Mouse (Mus musculus) myocyte (in vitro differentiated cells): ENCODE data around the gene Them7. TPM values are rescaled to one million over a fixed set of nuclear protein-coding genes. Genes with fewer than 3 reads are reported as not detected.

Experiments used
- H3K27me3 ChIP-seq: one replicate; pipeline ENCODE4 v1.6.1; 2011; ENCODE audit not compliant: control insufficient read depth, insufficient read depth, insufficient read length
- H3K36me3 ChIP-seq: one replicate; pipeline ENCODE4 v1.6.1; 2011; ENCODE audit not compliant: control insufficient read depth, insufficient read depth
- H3K4me2 ChIP-seq: one replicate; pipeline ENCODE4 v1.6.1; 2011; ENCODE audit warnings: low read depth, control low read depth
- H3K4me3 ChIP-seq: one replicate; pipeline ENCODE4 v1.5.1; 2011; ENCODE audit warnings: mild to moderate bottlenecking, control low read depth, moderate library complexity
- H3K79me2 ChIP-seq: one replicate; pipeline ENCODE4 v1.6.1; 2011; ENCODE audit not compliant: control insufficient read depth, insufficient read depth
- H3ac ChIP-seq: one replicate; pipeline ENCODE4 v1.6.1; 2011; ENCODE audit not compliant: control insufficient read depth, insufficient read length
- CEBPB ChIP-seq: IDR thresholded peaks from 2 replicates; pipeline ENCODE4 v1.6.1; 2011; ENCODE audit warnings: mild to moderate bottlenecking, moderate library complexity; ENCODE audit not compliant: poor library complexity, insufficient read depth, severe bottlenecking
- E2F4 ChIP-seq: IDR thresholded peaks from one replicate; pipeline ENCODE4 v1.6.1; 2011; ENCODE audit warnings: mild to moderate bottlenecking, control low read depth, moderate library complexity; ENCODE audit not compliant: insufficient read depth
- MAX ChIP-seq: IDR thresholded peaks from one replicate; pipeline ENCODE4 v1.6.1; 2011; ENCODE audit warnings: low read depth, mild to moderate bottlenecking, control low read depth
- MYOD1 ChIP-seq, 3 experiments: IDR thresholded peaks; one replicate each; pipeline ENCODE4 v1.6.1; 2011; ENCODE audit warnings: control low read depth in 2 of 3, low read depth in 2 of 3, mild to moderate bottlenecking in 2 of 3, moderate library complexity in 1 of 3; ENCODE audit not compliant: insufficient read length in 2 of 3, control insufficient read depth in 1 of 3
- MYOG ChIP-seq, 3 experiments: IDR thresholded peaks; one replicate each; pipeline ENCODE4 v1.6.1; 2011; ENCODE audit warnings: control low read depth in 2 of 3, low read depth in 2 of 3, mild to moderate bottlenecking in 2 of 3; ENCODE audit not compliant: insufficient read length in 2 of 3, control insufficient read depth in 1 of 3, insufficient read depth in 1 of 3
- POLR2A ChIP-seq: IDR thresholded peaks from one replicate; pipeline ENCODE4 v1.6.1; 2011; ENCODE audit warnings: low read depth, mild to moderate bottlenecking, control low read depth, moderate library complexity; ENCODE audit not compliant: insufficient read length
- POLR2AphosphoS2 ChIP-seq: IDR thresholded peaks from one replicate; pipeline ENCODE4 v1.6.1; 2011; ENCODE audit warnings: low read depth, control low read depth; ENCODE audit not compliant: insufficient read length
- REST ChIP-seq: IDR thresholded peaks from one replicate; pipeline ENCODE4 v1.6.1; 2011; ENCODE audit warnings: mild to moderate bottlenecking, control low read depth, moderate library complexity; ENCODE audit not compliant: insufficient read depth, insufficient read length
- SRF ChIP-seq: IDR thresholded peaks from one replicate; pipeline ENCODE4 v1.6.1; 2011; ENCODE audit warnings: low read depth; ENCODE audit not compliant: control insufficient read depth, insufficient read length
- TCF12 ChIP-seq: IDR thresholded peaks from one replicate; pipeline ENCODE4 v1.6.1; 2011; ENCODE audit warnings: mild to moderate bottlenecking, control low read depth; ENCODE audit not compliant: poor library complexity, insufficient read depth, severe bottlenecking
- TCF3 ChIP-seq: IDR thresholded peaks from one replicate; pipeline ENCODE4 v1.6.1; 2011; ENCODE audit warnings: low read depth, control low read depth; ENCODE audit not compliant: insufficient read length
- USF1 ChIP-seq: IDR thresholded peaks from one replicate; pipeline ENCODE4 v1.6.1; 2011; ENCODE audit warnings: low read depth, mild to moderate bottlenecking, control low read depth, moderate library complexity
- polyA plus RNA-seq: library from polyadenylated mRNA; unstranded; fragments of >200 nt; fragmentation: generic; extraction: Trizol; gene quantifications from one replicate; pipeline ENCODE4 v1.2.1, GENCODE M21; 2012; ENCODE audit warnings: missing spikeins

Them7 gene
- polyA plus RNA-seq, 1 experiment: not detected

GRCm38 (mm10) chr2:105336314-105337027 lies 112.4 kb downstream of the Them7 start:
- H3K4me3 ChIP-seq: no peak overlapping the region
- peaks cover 14% of the 10 kb centered on the region for H3K27me3 ChIP-seq
- no peak overlapping the region for H3K4me2 ChIP-seq
- H3K36me3 ChIP-seq: no peaks in the 10 kb centered on the region
- no peak overlapping the region for H3ac ChIP-seq
- no peak for TF ChIP-seq REST
- no peak for TF ChIP-seq TCF12
- no peak for TF ChIP-seq POLR2AphosphoS2
- TF ChIP-seq MYOD1 (IDR thresholded peaks at IDR 0.05; ENCODE audit: control insufficient read depth in 1 of 3, insufficient read length in 2 of 3, low read depth in 2 of 3): no peak
- no peak for TF ChIP-seq TCF3
- no peak for TF ChIP-seq USF1
- no peak for TF ChIP-seq SRF
- no peak for TF ChIP-seq POLR2A
- no peak for TF ChIP-seq MAX
- TF ChIP-seq MYOG (IDR thresholded peaks at IDR 0.05; ENCODE audit: control insufficient read depth in 1 of 3, insufficient read depth in 1 of 3, insufficient read length in 2 of 3, low read depth in 2 of 3): no peak
- no peak for TF ChIP-seq CEBPB
- no peak for TF ChIP-seq E2F4
- H3K79me2 ChIP-seq: no peaks in the 10 kb centered on the region

DNA sequence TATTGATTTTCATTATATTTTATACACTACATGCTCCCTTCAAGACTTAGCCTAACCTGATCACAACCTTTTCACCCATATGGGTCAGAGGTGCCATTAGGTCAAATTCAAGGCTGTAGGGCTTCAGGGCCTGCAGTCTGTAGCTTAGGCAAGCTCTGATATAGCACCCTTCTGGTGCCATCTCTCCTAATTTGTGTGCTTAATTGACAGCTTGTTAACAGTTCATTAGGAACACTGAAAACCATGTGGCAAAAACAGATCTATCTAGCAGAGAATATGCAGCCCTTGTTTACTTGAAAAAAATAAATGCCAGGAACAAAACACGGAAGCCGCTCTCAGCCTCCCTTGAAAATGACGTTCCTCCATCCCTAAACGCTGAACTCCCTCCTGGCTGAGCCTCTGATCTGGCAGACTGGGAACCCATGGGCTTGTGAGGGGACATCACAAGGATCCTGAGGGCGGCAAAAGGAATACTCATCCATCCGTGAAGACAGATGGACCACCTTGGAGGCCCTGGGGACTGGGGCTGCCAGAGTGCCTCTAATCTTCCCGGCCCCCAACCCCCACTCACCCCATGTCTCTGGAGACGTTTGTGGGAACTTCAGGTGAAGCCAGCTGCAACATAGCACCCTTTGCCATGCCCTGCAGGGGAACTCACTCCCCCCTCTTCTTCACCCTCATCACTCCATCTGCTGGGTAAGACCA lies 113.2 kb downstream of the Them7 start:
- Histone ChIP-seq H3K36me3 (no peaks in the 10 kb centered on the region), H3K27me3 (peaks cover 8% of the 10 kb centered on the region), H3ac (no peak overlapping the region), H3K79me2 (no peaks in the 10 kb centered on the region), H3K4me2 (no peak overlapping the region), H3K4me3 (no peak overlapping the region)
- TF ChIP-seq SRF (no peak), POLR2A (no peak), MYOD1 (IDR thresholded peaks at IDR 0.05; ENCODE audit: control insufficient read depth in 1 of 3, insufficient read length in 2 of 3, low read depth in 2 of 3) (no peak), POLR2AphosphoS2 (no peak), TCF3 (no peak), REST (no peak), MAX (no peak), CEBPB (no peak), USF1 (no peak), TCF12 (no peak)

- H3K79me2 ChIP-seq: no peaks in the 10 kb centered on the region
- H3K27me3 ChIP-seq: peaks cover 8% of the 10 kb centered on the region
- TF ChIP-seq E2F4 (no peak), REST (no peak), POLR2A (no peak), MYOG (IDR thresholded peaks at IDR 0.05; ENCODE audit: control insufficient read depth in 1 of 3, insufficient read depth in 1 of 3, insufficient read length in 2 of 3, low read depth in 2 of 3) (no peak), USF1 (no peak), MYOD1 (IDR thresholded peaks at IDR 0.05; ENCODE audit: control insufficient read depth in 1 of 3, insufficient read length in 2 of 3, low read depth in 2 of 3) (no peak), TCF12 (no peak), MAX (no peak), CEBPB (no peak), POLR2AphosphoS2 (no peak), SRF (no peak), TCF3 (no peak)
- H3K4me2 ChIP-seq: no peak overlapping the region
- H3K36me3 ChIP-seq: no peaks in the 10 kb centered on the region
- no peak overlapping the region for H3ac ChIP-seq
- no peak overlapping the region for H3K4me3 ChIP-seq
Measured at GRCm38 (mm10) chr2:105339993-105340392, 115.9 kb downstream of the Them7 start.

DNA sequence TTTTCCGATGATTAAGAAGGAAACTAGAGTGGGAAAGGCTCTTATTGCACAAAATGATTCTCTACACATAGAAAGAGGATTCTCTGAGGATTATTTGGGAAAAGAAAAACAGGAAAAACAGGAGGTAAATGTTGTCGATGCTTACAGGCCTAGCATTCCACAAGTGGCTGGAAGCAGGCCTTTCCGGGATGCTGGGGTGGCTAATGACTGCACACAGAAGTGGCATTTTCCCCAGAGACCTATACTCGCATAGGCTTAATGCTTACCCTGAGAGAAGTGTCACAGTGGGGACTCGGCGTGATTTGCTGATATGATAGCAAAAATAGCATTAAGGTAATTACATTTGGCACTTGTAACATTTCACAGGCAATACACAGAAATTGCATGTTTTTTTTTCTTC lies 124.8 kb downstream of the Them7 start:
- TF ChIP-seq CEBPB (no peak), E2F4 (no peak), POLR2AphosphoS2 (no peak), MAX (no peak), MYOG (IDR thresholded peaks at IDR 0.05; ENCODE audit: control insufficient read depth in 1 of 3, insufficient read depth in 1 of 3, insufficient read length in 2 of 3, low read depth in 2 of 3) (no peak), POLR2A (no peak), USF1 (no peak), REST (no peak), MYOD1 (IDR thresholded peaks at IDR 0.05; ENCODE audit: control insufficient read depth in 1 of 3, insufficient read length in 2 of 3, low read depth in 2 of 3) (no peak), TCF3 (no peak), SRF (no peak), TCF12 (no peak)
- H3K27me3 ChIP-seq: no peaks in the 10 kb centered on the region

More for the DNA sequence above, 124.8 kb downstream of the Them7 start:
- no peak overlapping the region for H3K4me2 ChIP-seq
- H3K36me3 ChIP-seq: no peaks in the 10 kb centered on the region
- H3K4me3 ChIP-seq: no peak overlapping the region
- no peaks in the 10 kb centered on the region for H3K79me2 ChIP-seq
- H3ac ChIP-seq: no peak overlapping the region
